Mouse (Mus musculus) forebrain, embryonic 13.5 days (tissue): ENCODE measurements around the gene Wnt1. TPM values are rescaled to one million over a fixed set of nuclear protein-coding genes. Genes with fewer than 3 reads are reported as not detected.

ENCODE experiments used
- ATAC-seq: fragments of 200-750 bp; cut with Nextera tagmentation; 2 replicates; pipeline ENCODE4 v1.8.0; 2017
- H3K27ac ChIP-seq: fragments of 300-500 bp; sonication (generic); 2 replicates; pipeline ENCODE4 v1.5.1; 2015; ENCODE audit warnings: inconsistent platforms, mild to moderate bottlenecking, moderate library complexity
- H3K27me3 ChIP-seq: fragments of 300-500 bp; sonication (generic); 2 replicates; pipeline ENCODE4 v1.6.1; 2015; ENCODE audit warnings: mild to moderate bottlenecking, inconsistent platforms
- H3K36me3 ChIP-seq: fragments of 300-500 bp; sonication (generic); 2 replicates; pipeline ENCODE4 v1.6.1; 2015; ENCODE audit warnings: mild to moderate bottlenecking, inconsistent platforms; ENCODE audit not compliant: poor library complexity, severe bottlenecking
- H3K4me1 ChIP-seq: fragments of 300-500 bp; sonication (generic); 2 replicates; pipeline ENCODE4 v1.6.1; 2015; ENCODE audit warnings: inconsistent platforms
- H3K4me2 ChIP-seq: fragments of 300-500 bp; sonication (generic); 2 replicates; pipeline ENCODE4 v1.6.1; 2015; ENCODE audit warnings: inconsistent platforms, mild to moderate bottlenecking, moderate library complexity
- H3K4me3 ChIP-seq: fragments of 300-500 bp; sonication (generic); 2 replicates; pipeline ENCODE4 v1.5.1; 2015; ENCODE audit warnings: mild to moderate bottlenecking, inconsistent platforms
- H3K9ac ChIP-seq: fragments of 300-500 bp; sonication (generic); 2 replicates; pipeline ENCODE4 v1.6.1; 2015; ENCODE audit warnings: mild to moderate bottlenecking, inconsistent platforms
- H3K9me3 ChIP-seq: fragments of 300-500 bp; sonication (generic); replicated peaks from 2 replicates; pipeline ENCODE4 v1.6.1; 2016; ENCODE audit warnings: inconsistent platforms
- WGBS: fragments of 180-500 bp; shearing (Covaris S2); methylation state at CpG from one replicate; pipeline ENCODE4 v1.1.7; 2015; 5-methylcytosine and 5-hydroxymethylcytosine counted together
- polyA plus RNA-seq: library from polyadenylated mRNA; unstranded; fragments of >200 nt; fragmentation: Nextera tagmentation; extraction: Ambion mirVana; gene quantifications from 2 replicates; pipeline ENCODE4 v1.2.1, GENCODE M21; 2015

Gene Wnt1
- polyA plus RNA-seq, 1 experiment from 2014 or later, result not detected

- H3K27me3 ChIP-seq, result peaks cover 94% of the 10 kb centered on the region
- 3% methylated on average over 8 of the region's 8 CpGs for WGBS
- H3K9ac ChIP-seq, result no peak overlapping the region
- H3K4me2 ChIP-seq, result no peak overlapping the region
- no peak overlapping the region for H3K27ac ChIP-seq
- ATAC-seq, result no peak
- H3K36me3 ChIP-seq, result no peaks in the 10 kb centered on the region
- no peaks in the 10 kb centered on the region for H3K9me3 ChIP-seq
- H3K4me3 ChIP-seq, result no peak overlapping the region
- peaks cover 29% of the 10 kb centered on the region for H3K4me1 ChIP-seq
Observed at GRCm38 (mm10) chr15:98780075-98780474, 9.6 kb upstream of the Wnt1 start.

DNA sequence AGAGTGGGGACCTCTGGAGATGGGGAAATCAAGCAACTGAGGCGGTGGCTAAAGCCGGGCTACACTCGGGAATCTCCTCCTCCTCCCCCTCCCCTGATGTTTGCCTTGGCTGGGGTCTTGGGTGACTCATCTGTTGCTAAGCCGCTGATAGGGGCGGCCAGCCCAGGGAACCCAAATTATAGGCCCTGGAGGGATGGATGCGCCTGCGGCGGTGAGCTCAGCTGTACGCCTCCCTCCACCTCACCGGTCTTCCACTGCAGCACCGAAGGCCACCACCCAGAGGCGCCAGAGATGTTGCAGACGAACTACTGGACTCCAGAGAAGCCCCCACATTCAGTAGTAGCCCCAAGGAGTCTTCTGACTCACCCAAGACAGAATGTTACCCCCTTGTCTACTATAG lies 9.1 kb upstream of the Wnt1 start:
- H3K27me3 ChIP-seq, result peaks cover 94% of the 10 kb centered on the region
- no peak for ATAC-seq
- H3K4me1 ChIP-seq, result peaks cover 28% of the 10 kb centered on the region
- no peak overlapping the region for H3K4me3 ChIP-seq
- H3K9ac ChIP-seq, result no peak overlapping the region
- no peak overlapping the region for H3K4me2 ChIP-seq
- H3K9me3 ChIP-seq, result 0 out of 2 replicates have a peak, but pooled peaks cover under 1% of the 10 kb centered on the region
- H3K27ac ChIP-seq, result no peak overlapping the region
- 3% methylated on average over 13 of the region's 13 CpGs for WGBS
- no peaks in the 10 kb centered on the region for H3K36me3 ChIP-seq

GRCm38 (mm10) chr15:98781166-98781565 lies 8.5 kb upstream of the Wnt1 start:
- WGBS, result 22% methylated on average over 6 of the region's 6 CpGs

DNA sequence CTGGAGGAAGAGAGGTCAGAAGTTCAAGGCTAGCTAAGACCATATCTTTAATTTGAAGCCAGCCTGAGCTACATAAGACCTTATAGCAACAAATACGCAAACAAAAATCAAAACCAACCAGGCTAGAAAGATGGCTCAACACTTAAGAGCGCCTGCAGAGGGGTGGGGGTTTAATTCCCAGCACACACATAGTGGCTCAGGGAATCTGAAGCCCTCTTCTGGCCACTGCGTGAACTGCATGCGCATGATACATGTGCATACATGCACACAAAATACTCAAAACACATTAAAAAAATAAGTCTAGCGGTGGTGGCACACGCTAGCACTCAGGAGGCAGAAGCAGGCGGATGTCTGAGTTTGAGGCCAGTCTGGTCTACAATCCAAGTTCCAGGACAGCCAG lies 3.9 kb upstream of the Wnt1 start:
- no peak for ATAC-seq
- no peak overlapping the region for H3K4me2 ChIP-seq
- no peaks in the 10 kb centered on the region for H3K36me3 ChIP-seq
- 39% methylated on average over 7 of the region's 7 CpGs for WGBS
- peaks cover 9% of the 10 kb centered on the region; the same call in 1 of the 2 replicates for H3K4me1 ChIP-seq
- H3K9ac ChIP-seq, result no peak overlapping the region
- peaks cover 93% of the 10 kb centered on the region for H3K27me3 ChIP-seq
- no peak overlapping the region for H3K4me3 ChIP-seq
- 0 out of 2 replicates have a peak, but pooled peaks cover 4% of the 10 kb centered on the region for H3K9me3 ChIP-seq
- no peak overlapping the region for H3K27ac ChIP-seq

More at GRCm38 (mm10) chr15:98781166-98781565, 8.5 kb upstream of the Wnt1 start:
- no peak overlapping the region for H3K4me3 ChIP-seq
- H3K27me3 ChIP-seq, result peaks cover 93% of the 10 kb centered on the region
- H3K27ac ChIP-seq, result no peak overlapping the region
- H3K4me1 ChIP-seq, result peaks cover 22% of the 10 kb centered on the region
- no peaks in the 10 kb centered on the region for H3K36me3 ChIP-seq
- no peak overlapping the region for H3K4me2 ChIP-seq
- H3K9ac ChIP-seq, result no peak overlapping the region
- ATAC-seq, result no peak
- H3K9me3 ChIP-seq, result 0 out of 2 replicates have a peak, but pooled peaks cover 4% of the 10 kb centered on the region

GRCm38 (mm10) chr15:98787930-98788329 lies 1.7 kb upstream of the Wnt1 start:
- Histone ChIP-seq H3K36me3 (no peaks in the 10 kb centered on the region), H3K4me3 (no peak overlapping the region), H3K27me3 (peaks cover 95% of the 10 kb centered on the region), H3K4me1 (peaks cover 19% of the 10 kb centered on the region), H3K9ac (no peak overlapping the region), H3K27ac (no peak overlapping the region), H3K4me2 (no peak overlapping the region), H3K9me3 (0 out of 2 replicates have a peak, but pooled peaks cover 4% of the 10 kb centered on the region)
- WGBS, result 31% methylated on average over 4 of the region's 4 CpGs
- no peak for ATAC-seq

DNA sequence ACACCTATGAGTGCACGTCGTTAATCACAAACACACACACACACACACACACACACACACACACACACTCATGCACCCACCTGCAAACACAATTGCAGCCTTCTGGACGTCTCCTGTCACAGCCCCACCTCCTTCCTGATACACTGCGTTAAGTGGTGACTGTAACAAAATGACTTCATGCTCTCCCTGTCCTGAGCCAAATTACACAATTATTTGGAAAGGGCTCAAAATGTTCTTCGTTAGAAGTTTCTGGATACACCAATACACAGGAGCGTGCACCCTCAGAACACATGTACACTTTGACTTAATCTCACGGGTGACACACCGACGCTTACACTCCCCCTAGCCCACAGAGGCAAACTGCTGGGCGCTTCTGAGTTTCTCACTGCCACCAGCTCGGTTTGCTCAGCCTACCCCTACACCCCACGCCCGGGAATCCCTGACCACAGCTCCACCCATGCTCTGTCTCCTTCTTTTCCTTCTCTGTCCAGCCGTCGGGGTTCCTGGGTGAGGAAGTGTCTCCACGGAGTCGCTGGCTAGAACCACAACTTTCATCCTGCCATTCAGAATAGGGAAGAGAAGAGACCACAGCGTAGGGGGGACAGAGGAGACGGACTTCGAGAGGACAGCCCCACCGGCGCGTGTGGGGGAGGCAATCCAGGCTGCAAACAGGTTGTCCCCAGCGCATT lies 541 bp upstream of the Wnt1 start:
- peaks cover 99% of the 10 kb centered on the region for H3K27me3 ChIP-seq
- 0 out of 2 replicates have a peak, but pooled peaks cover 4% of the 10 kb centered on the region for H3K9me3 ChIP-seq
- WGBS, result 11% methylated on average over 24 of the region's 24 CpGs
- no peak overlapping the region for H3K4me3 ChIP-seq
- ATAC-seq, result no peak
- H3K4me1 ChIP-seq, result peaks cover 23% of the 10 kb centered on the region
- no peak overlapping the region for H3K27ac ChIP-seq
- H3K9ac ChIP-seq, result no peak overlapping the region
- H3K36me3 ChIP-seq, result no peaks in the 10 kb centered on the region
- H3K4me2 ChIP-seq, result no peak overlapping the region

- Histone ChIP-seq H3K27me3 (peaks cover 99% of the 10 kb centered on the region), H3K27ac (no peak overlapping the region), H3K4me2 (no peak overlapping the region), H3K4me1 (peaks cover 23% of the 10 kb centered on the region), H3K9me3 (0 out of 2 replicates have a peak, but pooled peaks cover 2% of the 10 kb centered on the region), H3K9ac (no peak overlapping the region), H3K4me3 (0 out of 2 replicates have a peak overlapping the region, but pooled peaks have one; percentile 2), H3K36me3 (no peaks in the 10 kb centered on the region)
- under 1% methylated on average over 23 of the region's 23 CpGs for WGBS
- ATAC-seq, result no peak
Observed at GRCm38 (mm10) chr15:98790761-98791160, 1.1 kb downstream of the Wnt1 start.

DNA sequence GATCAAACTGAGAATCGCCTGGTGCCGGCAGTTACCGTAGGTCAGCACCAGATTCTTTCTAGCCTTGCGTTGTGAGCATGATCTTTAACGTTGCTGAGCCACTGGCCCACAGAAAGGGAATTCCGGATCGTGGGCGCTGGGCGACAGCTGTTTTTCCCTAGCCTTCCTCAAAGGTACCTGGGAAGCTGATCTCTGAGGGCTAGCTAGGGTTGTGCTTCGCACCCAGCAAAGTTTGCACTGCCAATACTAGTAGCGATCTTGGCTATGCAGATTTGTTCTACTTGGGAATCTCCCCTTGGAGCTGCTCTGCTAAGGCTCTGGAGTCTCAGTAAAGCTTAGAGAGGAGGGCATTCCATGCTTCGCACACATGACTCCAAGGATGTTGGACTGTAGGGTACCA lies 1.6 kb downstream of the Wnt1 start:
- Histone ChIP-seq H3K4me3 (0 out of 2 replicates have a peak overlapping the region, but pooled peaks have one; percentile 2), H3K36me3 (no peaks in the 10 kb centered on the region), H3K27me3 (peaks cover 100% of the 10 kb centered on the region), H3K4me1 (peaks cover 23% of the 10 kb centered on the region), H3K27ac (no peak overlapping the region), H3K9me3 (no peaks in the 10 kb centered on the region), H3K9ac (no peak overlapping the region), H3K4me2 (no peak overlapping the region)
- ATAC-seq, result no peak
- WGBS, result 1% methylated on average over 12 of the region's 12 CpGs

DNA sequence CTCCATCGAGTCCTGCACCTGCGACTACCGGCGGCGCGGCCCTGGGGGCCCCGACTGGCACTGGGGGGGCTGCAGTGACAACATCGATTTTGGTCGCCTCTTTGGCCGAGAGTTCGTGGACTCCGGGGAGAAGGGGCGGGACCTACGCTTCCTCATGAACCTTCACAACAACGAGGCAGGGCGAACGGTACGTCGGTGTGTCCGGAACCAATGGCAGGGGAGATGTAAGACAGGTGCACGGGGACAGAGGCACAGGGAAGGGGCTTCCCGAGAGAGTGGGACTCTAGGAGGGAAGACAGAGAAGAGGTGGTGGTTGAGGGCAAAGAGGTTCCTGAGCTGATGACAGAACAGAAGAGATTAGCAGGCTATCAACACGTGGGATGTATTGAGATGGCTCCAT lies 2.1 kb downstream of the Wnt1 start:
- no peaks in the 10 kb centered on the region for H3K9me3 ChIP-seq
- no peak overlapping the region for H3K4me2 ChIP-seq
- peak overlapping the region; percentile 27 for H3K4me3 ChIP-seq
- no peak overlapping the region for H3K27ac ChIP-seq
- no peaks in the 10 kb centered on the region for H3K36me3 ChIP-seq
- WGBS, result under 1% methylated on average over 23 of the region's 23 CpGs
- H3K9ac ChIP-seq, result no peak overlapping the region
- ATAC-seq, result no peak
- H3K4me1 ChIP-seq, result peaks cover 29% of the 10 kb centered on the region
- H3K27me3 ChIP-seq, result peaks cover 100% of the 10 kb centered on the region

DNA sequence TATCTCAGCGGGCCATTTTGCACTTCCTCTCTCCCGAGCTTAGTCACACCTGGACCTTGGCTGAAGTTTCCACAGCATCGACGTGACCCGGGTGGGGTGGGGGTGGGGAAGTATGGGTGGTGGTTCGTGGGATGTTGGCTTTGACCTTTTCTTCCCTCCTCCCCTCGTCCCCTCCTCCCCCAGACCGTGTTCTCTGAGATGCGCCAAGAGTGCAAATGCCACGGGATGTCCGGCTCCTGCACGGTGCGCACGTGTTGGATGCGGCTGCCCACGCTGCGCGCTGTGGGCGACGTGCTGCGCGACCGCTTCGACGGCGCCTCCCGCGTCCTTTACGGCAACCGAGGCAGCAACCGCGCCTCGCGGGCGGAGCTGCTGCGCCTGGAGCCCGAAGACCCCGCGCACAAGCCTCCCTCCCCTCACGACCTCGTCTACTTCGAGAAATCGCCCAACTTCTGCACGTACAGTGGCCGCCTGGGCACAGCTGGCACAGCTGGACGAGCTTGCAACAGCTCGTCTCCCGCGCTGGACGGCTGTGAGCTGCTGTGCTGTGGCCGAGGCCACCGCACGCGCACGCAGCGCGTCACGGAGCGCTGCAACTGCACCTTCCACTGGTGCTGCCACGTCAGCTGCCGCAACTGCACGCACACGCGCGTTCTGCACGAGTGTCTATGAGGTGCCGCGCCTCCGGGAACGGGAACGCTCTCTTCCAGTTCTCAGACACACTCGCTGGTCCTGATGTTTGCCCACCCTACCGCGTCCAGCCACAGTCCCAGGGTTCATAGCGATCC lies 2.8 kb downstream of the Wnt1 start:
- Histone ChIP-seq H3K4me1 (peaks cover 33% of the 10 kb centered on the region), H3K4me3 (peak overlapping the region; percentile 27), H3K27ac (no peak overlapping the region), H3K36me3 (no peaks in the 10 kb centered on the region), H3K9ac (no peak overlapping the region), H3K4me2 (peak overlapping the region; percentile 46), H3K9me3 (no peaks in the 10 kb centered on the region), H3K27me3 (peaks cover 98% of the 10 kb centered on the region)
- WGBS, result under 1% methylated on average over 75 of the region's 75 CpGs
- ATAC-seq, result peak; percentile 46; the same call in 1 of the 2 replicates

DNA sequence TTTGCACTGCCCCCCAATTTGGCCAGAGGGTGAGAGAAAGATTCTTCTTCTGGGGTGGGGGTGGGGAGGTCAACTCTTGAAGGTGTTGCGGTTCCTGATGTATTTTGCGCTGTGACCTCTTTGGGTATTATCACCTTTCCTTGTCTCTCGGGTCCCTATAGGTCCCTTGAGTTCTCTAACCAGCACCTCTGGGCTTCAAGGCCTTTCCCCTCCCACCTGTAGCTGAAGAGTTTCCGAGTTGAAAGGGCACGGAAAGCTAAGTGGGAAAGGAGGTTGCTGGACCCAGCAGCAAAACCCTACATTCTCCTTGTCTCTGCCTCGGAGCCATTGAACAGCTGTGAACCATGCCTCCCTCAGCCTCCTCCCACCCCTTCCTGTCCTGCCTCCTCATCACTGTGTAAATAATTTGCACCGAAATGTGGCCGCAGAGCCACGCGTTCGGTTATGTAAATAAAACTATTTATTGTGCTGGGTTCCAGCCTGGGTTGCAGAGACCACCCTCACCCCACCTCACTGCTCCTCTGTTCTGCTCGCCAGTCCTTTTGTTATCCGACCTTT lies 3.6 kb downstream of the Wnt1 start:
- Histone ChIP-seq H3K4me3 (peak overlapping the region; percentile 27; the same call in 1 of the 2 replicates), H3K36me3 (no peaks in the 10 kb centered on the region), H3K27ac (no peak overlapping the region), H3K27me3 (peaks cover 97% of the 10 kb centered on the region), H3K4me1 (peaks cover 40% of the 10 kb centered on the region), H3K9me3 (no peaks in the 10 kb centered on the region), H3K4me2 (peak overlapping the region; percentile 46; the same call in 1 of the 2 replicates), H3K9ac (no peak overlapping the region)
- no peak for ATAC-seq
- WGBS, result 3% methylated on average over 13 of the region's 13 CpGs
